Mouse (Mus musculus) 416B (cell line): ENCODE measurements at regions not wholly inside any gene's neighbourhood (a gene's known extent, or its start where the extent isn't known, plus 50 kb on each side); places are given as distances from the start of the nearest gene placed in this dataset.
"Not testable (repeated sequence)": the region's sequence is repeated elsewhere in the genome, so short reads cannot be mapped to it uniquely, and the experiment has no call there.

Source experiments
- DNase-seq: peaks from one replicate; pipeline ENCODE4 v3.0.0; 2011; ENCODE audit warnings: low read depth

GRCm38 (mm10) chr9:85637274-85637673, 111.9 kb downstream of the Ibtk start:
- DNase-seq, result no peak

- no peak for DNase-seq
These were observed 113.0 kb downstream of the Ibtk start for GRCm38 (mm10) chr9:85636131-85636447.

- no peak for DNase-seq
These were observed 113.5 kb downstream of the Ibtk start for GRCm38 (mm10) chr9:85635438-85636130.

GRCm38 (mm10) chr9:85634786-85635185, 114.3 kb downstream of the Ibtk start:
- DNase-seq, result not testable (repeated sequence)

- no peak for DNase-seq
These were observed 131.2 kb downstream of the Ibtk start for GRCm38 (mm10) chr9:85617972-85618371.

- no peak for DNase-seq
These were observed 131.9 kb downstream of the Ibtk start for GRCm38 (mm10) chr9:85617177-85617777.

- no peak for DNase-seq
These were observed 132.8 kb downstream of the Ibtk start for GRCm38 (mm10) chr9:85616266-85616869.

- DNase-seq, result no peak
These were observed 140.0 kb downstream of the Ibtk start for GRCm38 (mm10) chr9:85609152-85609551.

GRCm38 (mm10) chr9:85596959-85597358, 152.2 kb downstream of the Ibtk start:
- DNase-seq, result peak; percentile 56

GRCm38 (mm10) chr9:85593867-85594266, 155.3 kb downstream of the Ibtk start:
- no peak for DNase-seq

- peak; percentile 11 for DNase-seq
These were observed 156.5 kb downstream of the Ibtk start for GRCm38 (mm10) chr9:85592639-85593038.

- DNase-seq, result no peak
These were observed 159.9 kb downstream of the Ibtk start for GRCm38 (mm10) chr9:85589210-85589609.

- DNase-seq, result peak; percentile 64
These were observed 161.1 kb downstream of the Ibtk start for GRCm38 (mm10) chr9:85588077-85588476.

GRCm38 (mm10) chr9:85581028-85581595, 168.0 kb downstream of the Ibtk start:
- DNase-seq, result no peak

GRCm38 (mm10) chr9:85577812-85578211, 171.3 kb downstream of the Ibtk start:
- no peak for DNase-seq

GRCm38 (mm10) chr9:85577338-85577737, 171.8 kb downstream of the Ibtk start:
- no peak for DNase-seq

- DNase-seq, result no peak
These were observed 180.3 kb downstream of the Ibtk start for GRCm38 (mm10) chr9:85568877-85569276.

- DNase-seq, result peak; percentile 4
These were observed 197.3 kb downstream of the Ibtk start for GRCm38 (mm10) chr9:85551871-85552270.

GRCm38 (mm10) chr9:85550455-85550854, 198.7 kb downstream of the Ibtk start:
- DNase-seq, result no peak

GRCm38 (mm10) chr9:85546226-85546625, 202.9 kb downstream of the Ibtk start:
- DNase-seq, result no peak

- no peak for DNase-seq
These were observed 203.6 kb downstream of the Ibtk start for GRCm38 (mm10) chr9:85545566-85545965.

- DNase-seq, result peak; percentile 63
These were observed 210.6 kb downstream of the Ibtk start for GRCm38 (mm10) chr9:85538557-85538956.

GRCm38 (mm10) chr9:85528421-85528820, 201.3 kb upstream of the Tent5a start:
- DNase-seq, result no peak
